Mouse (Mus musculus) limb, embryonic 14.5 days (tissue): ENCODE results near the gene Adamts20. TPM values are rescaled to one million over a fixed set of nuclear protein-coding genes. Genes with fewer than 3 reads are reported as not detected.

Experiments
- ATAC-seq: fragments of 200-750 bp; cut with Nextera tagmentation; 2 replicates; pipeline ENCODE4 v1.8.0; 2017; ENCODE audit warnings: low read depth, moderate number of reproducible peaks, moderate TSS enrichment; ENCODE audit not compliant: low FRiP score
- DNase-seq: peaks from one replicate; pipeline ENCODE4 v3.0.0-alpha.2; 2015; ENCODE audit warnings: low spot score
- H3K27ac ChIP-seq: fragments of 300-500 bp; sonication (generic); replicated peaks from 2 replicates; pipeline ENCODE4 v1.5.1; 2014; ENCODE audit warnings: low read depth, mild to moderate bottlenecking, low read length, moderate library complexity, mixed read lengths
- H3K27me3 ChIP-seq: fragments of 300-500 bp; sonication (generic); 2 replicates; pipeline ENCODE4 v1.6.1; 2014; ENCODE audit warnings: low read length, mixed read lengths; ENCODE audit not compliant: control insufficient read depth, insufficient read depth
- H3K36me3 ChIP-seq: fragments of 300-500 bp; sonication (generic); 2 replicates; pipeline ENCODE4 v1.6.1; 2014; ENCODE audit warnings: mild to moderate bottlenecking, low read length, moderate library complexity, mixed read lengths; ENCODE audit not compliant: control insufficient read depth, insufficient read depth
- H3K4me1 ChIP-seq: fragments of 300-500 bp; sonication (generic); 2 replicates; pipeline ENCODE4 v1.6.1; 2014; ENCODE audit warnings: antibody characterized with exemption, low read length, mixed read lengths; ENCODE audit not compliant: control insufficient read depth, insufficient read depth
- H3K4me2 ChIP-seq: fragments of 300-500 bp; sonication (generic); replicated peaks from 2 replicates; pipeline ENCODE4 v1.6.1; 2014; ENCODE audit warnings: low read depth, mild to moderate bottlenecking, low read length, moderate library complexity; ENCODE audit not compliant: severe bottlenecking
- H3K4me3 ChIP-seq: fragments of 300-500 bp; sonication (generic); replicated peaks from 2 replicates; pipeline ENCODE4 v1.5.1; 2014; ENCODE audit warnings: low read length
- H3K9ac ChIP-seq: fragments of 300-500 bp; sonication (generic); 2 replicates; pipeline ENCODE4 v1.6.1; 2014; ENCODE audit warnings: mild to moderate bottlenecking, low read depth, low read length, moderate library complexity; ENCODE audit not compliant: severe bottlenecking
- H3K9me3 ChIP-seq: fragments of 300-500 bp; sonication (generic); 2 replicates; pipeline ENCODE4 v1.6.1; 2016; ENCODE audit warnings: low read length; ENCODE audit not compliant: control insufficient read depth
- POLR2A ChIP-seq: fragments of 200-500 bp; IDR thresholded peaks from 2 replicates; pipeline ENCODE4 v1.8.0; 2012; ENCODE audit warnings: inconsistent platforms, mild to moderate bottlenecking, moderate library complexity, borderline replicate concordance; ENCODE audit not compliant: insufficient read depth, insufficient read length; ENCODE audit errors: extremely low read depth
- WGBS: fragments of 180-500 bp; shearing (Covaris S2); extraction: QIAGEN DNeasy Blood & Tissue Kit; methylation state at CpG from one replicate; pipeline ENCODE4 v1.1.7; 2014; 5-methylcytosine and 5-hydroxymethylcytosine counted together
- polyA plus RNA-seq, 2 experiments: library from polyadenylated mRNA; depleted of rRNA in 1 of 2; stranded (reverse) in 1 of 2; unstranded in 1 of 2; fragments of >200 nt; fragmentation: Nextera tagmentation in 1 of 2; extraction: Ambion mirVana in 1 of 2; gene quantifications; 2 replicates each; pipeline versions ENCODE4 v1.2.1 to v1.2.3; 2012 to 2014

The Adamts20 gene
- polyA plus RNA-seq, 2 experiments = 5.8 to 6.3 TPM

DNA sequence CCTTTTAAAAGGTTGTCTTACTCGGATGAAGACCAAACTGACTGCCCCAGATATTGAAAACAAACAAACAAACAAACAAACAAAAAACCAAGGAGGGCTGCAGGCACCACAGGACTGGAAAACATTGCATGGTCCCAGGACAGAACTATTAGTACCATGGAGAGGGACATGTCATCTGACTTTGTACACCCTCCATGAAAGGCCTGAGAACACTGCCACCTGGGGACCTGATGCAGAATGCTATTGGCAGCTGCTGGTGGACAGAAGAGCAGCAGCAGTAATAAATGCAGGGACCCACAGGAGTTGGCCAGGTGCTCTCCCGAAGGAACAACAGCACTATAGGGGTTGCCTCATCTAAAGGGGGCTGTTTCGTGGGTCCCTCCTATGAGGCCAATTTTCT, 2.0 kb downstream of the Adamts20 start:
- no peak overlapping the region for H3K4me2 ChIP-seq
- no peak overlapping the region for H3K4me3 ChIP-seq
- H3K27ac ChIP-seq = no peak overlapping the region
- DNase-seq (peak; percentile 69), ATAC-seq (no peak)
- no peaks in the 10 kb centered on the region for H3K4me1 ChIP-seq
- H3K27me3 ChIP-seq = no peaks in the 10 kb centered on the region
- no peaks in the 10 kb centered on the region for H3K9me3 ChIP-seq
- WGBS = 66% methylated on average over 3 of the region's 3 CpGs
- H3K9ac ChIP-seq = no peak overlapping the region
- no peak for TF ChIP-seq POLR2A
- H3K36me3 ChIP-seq = no peaks in the 10 kb centered on the region

DNA sequence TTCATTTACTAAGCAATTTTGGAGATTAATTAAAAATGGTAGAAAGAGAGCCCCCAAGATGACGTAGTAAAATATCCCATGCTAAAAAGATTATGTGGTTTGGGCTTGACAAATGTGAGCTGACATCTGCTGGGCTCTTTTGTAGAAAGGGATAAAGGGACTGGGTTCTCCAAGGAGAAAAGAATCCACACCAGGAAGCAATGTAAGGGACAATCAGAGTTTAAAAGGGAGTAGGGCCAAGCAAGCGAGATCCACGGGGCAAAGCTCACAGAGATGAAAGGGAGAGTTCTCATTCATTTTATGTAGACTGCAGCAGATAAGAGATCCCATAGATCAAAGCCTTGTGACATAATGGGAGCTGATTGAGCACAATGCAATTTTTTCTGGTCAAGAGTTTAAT, 3.0 kb downstream of the Adamts20 start:
- Histone ChIP-seq H3K27ac (no peak overlapping the region), H3K9ac (no peak overlapping the region), H3K9me3 (no peaks in the 10 kb centered on the region), H3K4me1 (no peaks in the 10 kb centered on the region; the same call in 1 of the 2 replicates), H3K36me3 (no peaks in the 10 kb centered on the region), H3K4me2 (no peak overlapping the region), H3K27me3 (no peaks in the 10 kb centered on the region), H3K4me3 (no peak overlapping the region)
- WGBS = 45% methylated on average over 3 of the region's 3 CpGs
- DNase-seq = no peak
- no peak for ATAC-seq
- TF ChIP-seq POLR2A = no peak

DNA sequence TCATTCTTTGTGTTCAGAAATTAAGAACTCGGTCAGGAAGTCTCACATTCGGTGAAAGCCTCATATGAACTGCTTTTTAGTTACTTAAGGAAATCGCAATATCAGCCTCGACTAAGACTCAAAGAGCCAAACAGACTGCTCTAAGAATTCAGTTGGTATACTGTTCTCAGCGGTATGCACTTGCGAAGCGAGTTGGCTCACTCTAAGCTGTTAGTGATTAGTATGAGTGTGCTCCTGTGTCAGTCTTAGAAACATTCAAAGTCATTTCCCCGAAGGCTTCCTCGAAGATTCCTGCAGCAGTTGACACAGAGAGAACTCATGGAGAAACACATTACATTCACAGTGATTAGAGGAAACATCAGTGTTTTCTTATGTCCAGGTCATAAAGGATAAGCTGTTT, 4.1 kb downstream of the Adamts20 start:
- no peak overlapping the region for H3K27ac ChIP-seq
- H3K4me2 ChIP-seq = no peak overlapping the region
- no peaks in the 10 kb centered on the region; the same call in 1 of the 2 replicates for H3K4me1 ChIP-seq
- no peaks in the 10 kb centered on the region for H3K36me3 ChIP-seq
- no peak overlapping the region for H3K4me3 ChIP-seq
- no peaks in the 10 kb centered on the region for H3K27me3 ChIP-seq
- H3K9ac ChIP-seq = no peak overlapping the region
- ATAC-seq = no peak
- peak; percentile 10 for DNase-seq
- 54% methylated on average over 9 of the region's 9 CpGs for WGBS
- H3K9me3 ChIP-seq = no peaks in the 10 kb centered on the region
- no peak for TF ChIP-seq POLR2A

DNA sequence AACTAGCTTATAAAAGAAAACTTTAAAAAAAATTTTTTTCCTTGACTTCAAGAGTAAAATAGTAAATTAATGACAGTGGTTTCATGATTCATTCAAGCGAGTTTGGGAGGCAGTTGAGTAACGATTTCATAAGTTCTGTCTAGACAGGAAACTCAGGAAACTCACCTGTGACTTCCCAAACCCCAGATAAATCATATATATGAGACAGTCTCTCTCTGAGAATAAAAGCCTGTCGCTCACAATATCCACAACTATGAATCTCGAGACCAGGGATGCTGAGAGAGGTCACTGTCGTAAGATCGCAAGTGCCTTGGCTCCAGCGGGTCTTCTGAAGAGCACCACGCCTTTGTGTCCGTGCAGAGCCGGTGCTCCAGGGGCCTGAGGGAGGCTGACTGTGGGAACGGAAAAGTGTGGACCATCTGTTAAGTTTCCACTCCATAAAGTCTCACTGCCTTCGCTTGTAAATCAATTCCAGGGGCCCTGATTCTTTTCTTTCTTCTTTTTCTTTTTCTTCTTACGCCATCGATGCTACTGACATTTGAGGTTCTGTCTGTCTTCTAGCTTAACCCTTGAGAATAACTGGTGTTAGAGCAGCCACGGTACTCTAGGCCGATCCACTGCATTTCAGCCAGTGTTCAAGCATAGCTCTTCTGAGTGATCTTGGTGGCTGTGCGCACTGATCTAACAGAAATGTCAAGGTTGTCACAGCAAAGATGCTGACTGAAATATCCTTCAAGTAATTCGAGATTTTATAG, 7.4 kb downstream of the Adamts20 start:
- Histone ChIP-seq H3K4me3 (no peak overlapping the region), H3K9me3 (no peaks in the 10 kb centered on the region), H3K4me2 (no peak overlapping the region), H3K27ac (no peak overlapping the region), H3K9ac (no peak overlapping the region), H3K36me3 (no peaks in the 10 kb centered on the region), H3K27me3 (no peaks in the 10 kb centered on the region), H3K4me1 (no peaks in the 10 kb centered on the region; the same call in 1 of the 2 replicates)
- DNase-seq = peak; percentile 10
- ATAC-seq = no peak
- 30% methylated on average over 18 of the region's 18 CpGs for WGBS
- TF ChIP-seq POLR2A = no peak

DNA sequence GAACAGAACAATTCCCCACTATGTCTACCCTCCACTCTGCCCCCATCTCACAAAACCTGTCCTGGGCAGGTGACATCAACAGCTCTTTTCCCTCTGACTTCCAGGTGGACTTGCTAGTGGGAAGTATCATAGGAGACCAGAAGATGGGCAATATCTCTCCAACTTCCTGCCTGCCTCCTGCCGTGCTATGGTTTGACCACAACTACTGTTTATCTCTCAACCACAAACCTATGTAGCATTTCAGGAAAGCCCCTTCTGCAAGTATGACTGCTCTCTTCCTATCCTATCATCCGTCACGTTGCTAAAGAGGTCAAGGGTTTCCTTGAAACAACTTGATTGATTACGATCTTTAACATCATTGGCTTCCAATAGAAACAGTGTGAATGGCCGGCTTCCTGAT, 12.4 kb downstream of the Adamts20 start:
- no peak overlapping the region for H3K27ac ChIP-seq
- H3K4me1 ChIP-seq = no peaks in the 10 kb centered on the region; the same call in 1 of the 2 replicates
- no peak overlapping the region for H3K9ac ChIP-seq
- ATAC-seq = no peak
- H3K27me3 ChIP-seq = no peaks in the 10 kb centered on the region
- no peak for DNase-seq
- no peak for TF ChIP-seq POLR2A
- H3K4me2 ChIP-seq = no peak overlapping the region
- H3K36me3 ChIP-seq = no peaks in the 10 kb centered on the region
- WGBS = 89% methylated on average over 5 of the region's 5 CpGs
- no peak overlapping the region for H3K4me3 ChIP-seq
- H3K9me3 ChIP-seq = no peaks in the 10 kb centered on the region

DNA sequence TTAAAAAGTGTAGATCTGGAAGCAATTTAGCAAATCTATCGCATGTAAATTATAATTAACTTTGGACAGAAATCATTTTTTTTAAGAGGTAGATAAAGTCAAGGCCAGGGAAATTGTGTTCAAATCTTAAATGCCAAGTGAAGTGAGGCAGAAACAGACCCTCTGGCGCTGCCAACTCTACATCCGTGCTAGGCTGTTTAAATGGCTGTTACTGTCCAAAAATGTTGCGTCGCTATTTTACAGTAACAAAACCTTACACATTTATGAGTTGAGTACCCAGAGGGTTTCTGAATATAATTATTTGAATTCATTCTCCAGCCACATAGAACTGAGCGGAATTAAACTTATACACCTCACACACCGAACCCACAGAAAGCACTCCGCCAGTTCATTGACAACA, 13.6 kb downstream of the Adamts20 start:
- Histone ChIP-seq H3K4me1 (no peaks in the 10 kb centered on the region), H3K9ac (no peak overlapping the region), H3K36me3 (no peaks in the 10 kb centered on the region), H3K27me3 (no peaks in the 10 kb centered on the region), H3K4me2 (no peak overlapping the region), H3K4me3 (no peak overlapping the region), H3K27ac (no peak overlapping the region), H3K9me3 (no peaks in the 10 kb centered on the region)
- WGBS = 54% methylated on average over 8 of the region's 8 CpGs
- ATAC-seq = no peak; the same call in 1 of the 2 replicates
- TF ChIP-seq POLR2A = no peak
- peak; percentile 38 for DNase-seq
